Mouse (Mus musculus) left cerebral cortex, postnatal 25 days (tissue): Measurements from ENCODE around the gene Prdm8. TPM values are rescaled to one million over a fixed set of nuclear protein-coding genes. Genes with fewer than 3 reads are reported as not detected.
A peak's percentile ranks its signal among the peaks of the same experiment; 100 is the strongest.

Experiments
- DNase-seq, 2 experiments: peaks; one replicate each; pipeline ENCODE4 v3.0.0; 2022; ENCODE audit warnings: low spot score in 2 of 2, mixed read lengths in 1 of 2
- intact Hi-C: fragments of 180-260 bp; cut with DNase I; formaldehyde crosslinking; loops from one replicate; pipeline ENCODE4 v1.15.1; 2025
- total RNA-seq, 2 experiments: library from RNA; stranded (reverse); gene quantifications; 2 replicates each; pipeline ENCODE4 v1.2.3; 2021

Gene Prdm8
- total RNA-seq, 2 experiments from 2014 or later: 34.3 to 38.3 TPM

DNA sequence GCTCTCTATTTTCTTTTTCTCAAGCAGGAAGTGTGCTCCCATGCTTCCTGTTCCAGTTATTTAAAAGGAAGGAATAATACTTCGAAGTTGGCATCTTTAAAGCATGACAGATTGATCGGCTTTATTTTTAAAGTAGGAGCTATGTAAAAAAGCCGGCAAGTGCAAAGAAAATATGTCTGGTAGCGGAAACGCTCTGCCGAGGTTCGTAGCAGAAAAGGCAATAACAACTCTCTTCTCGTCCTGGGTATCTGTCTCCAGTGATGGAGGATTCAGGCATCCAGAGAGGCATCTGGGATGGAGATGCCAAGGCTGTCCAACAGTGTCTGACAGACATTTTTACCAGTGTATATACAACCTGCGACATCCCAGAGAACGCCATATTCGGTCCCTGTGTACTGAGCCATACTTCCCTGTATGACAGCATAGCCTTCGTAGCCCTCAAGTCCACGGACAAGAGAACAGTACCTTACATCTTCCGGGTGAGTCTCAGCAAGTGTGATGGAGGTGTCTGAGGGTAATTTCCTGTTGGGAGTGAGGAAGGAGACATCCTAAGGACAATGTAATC lies 16.1 kb downstream of the Prdm8 start:
- DNase-seq: peak in 1 of 2 experiments; percentile 38
- intact Hi-C loops: loop anchor here (10.0 kb wide), 4 partner anchors 248 to 908 kb away; no protein-coding TSS in a partner anchor

DNA sequence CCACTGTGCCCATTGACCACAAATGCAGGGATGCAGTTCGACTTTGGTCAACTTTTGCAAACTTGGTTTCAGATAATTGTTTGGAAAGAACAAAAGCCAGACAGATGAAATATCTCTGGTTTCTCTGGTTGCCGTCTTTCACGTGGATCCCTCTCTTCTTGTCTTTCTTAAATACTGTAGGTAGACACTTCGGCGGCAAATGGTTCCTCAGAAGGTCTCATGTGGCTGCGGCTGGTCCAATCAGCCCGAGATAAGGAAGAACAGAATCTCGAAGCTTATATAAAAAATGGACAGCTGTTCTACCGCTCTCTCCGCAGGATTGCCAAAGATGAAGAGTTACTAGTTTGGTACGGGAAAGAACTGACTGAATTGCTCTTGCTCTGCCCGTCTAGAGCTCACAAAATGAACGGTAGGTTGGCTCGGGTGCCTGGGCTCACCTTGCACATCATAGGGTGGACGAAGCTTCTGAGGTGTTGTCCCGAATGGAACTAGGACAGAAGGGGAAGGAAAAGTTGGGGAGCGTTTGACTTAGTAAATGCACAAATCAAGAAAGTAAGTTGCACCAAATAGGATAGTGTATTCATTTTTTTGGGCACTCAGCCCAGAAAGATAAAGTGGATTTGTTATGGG lies 17.4 kb downstream of the Prdm8 start:
- intact Hi-C loops: loop anchor here (2.0 to 10.0 kb wide), 5 partner anchors 250 to 910 kb away; no protein-coding TSS in a partner anchor
- DNase-seq: peak in 1 of 2 experiments; percentile 47

DNA sequence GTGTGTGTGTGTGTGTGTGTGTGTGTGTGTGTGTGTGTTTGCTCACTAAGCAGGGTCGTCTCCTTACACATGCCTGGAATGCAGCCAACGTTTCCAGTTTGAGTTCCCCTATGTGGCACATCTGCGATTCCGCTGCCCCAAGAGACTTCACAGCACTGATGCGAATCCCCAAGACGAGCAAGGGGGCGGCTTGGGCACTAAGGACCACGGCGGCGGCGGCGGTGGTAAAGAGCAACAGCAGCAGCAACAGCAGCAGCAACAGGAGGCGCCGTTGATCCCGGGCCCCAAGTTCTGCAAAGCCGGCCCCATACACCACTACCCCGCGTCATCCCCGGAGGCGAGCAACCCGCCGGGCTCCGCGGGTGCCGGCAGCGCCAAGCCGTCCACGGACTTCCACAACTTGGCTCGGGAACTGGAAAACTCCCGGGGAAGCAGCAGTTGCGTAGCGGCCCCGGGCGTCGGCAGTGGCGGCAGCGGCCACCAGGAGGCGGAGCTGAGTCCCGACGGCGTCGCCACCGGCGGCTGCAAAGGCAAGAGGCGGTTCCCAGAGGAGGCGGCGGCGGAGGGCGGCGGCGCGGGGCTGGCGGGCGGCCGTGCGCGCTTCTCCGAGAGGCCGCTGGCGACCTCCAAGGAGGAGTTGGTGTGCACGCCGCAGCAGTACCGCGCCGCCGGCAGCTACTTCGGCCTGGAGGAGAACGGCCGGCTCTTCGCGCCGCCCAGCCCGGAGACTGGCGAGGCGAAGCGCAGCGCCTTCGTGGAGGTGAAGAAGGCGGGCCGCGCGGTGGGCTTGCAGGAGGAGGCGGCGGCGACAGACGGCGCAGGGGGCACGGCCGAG lies 18.2 kb downstream of the Prdm8 start:
- intact Hi-C loops: loop anchor here (2.0 to 10.0 kb wide), 5 partner anchors 250 to 910 kb away; no protein-coding TSS in a partner anchor
- DNase-seq: peak; percentile 78 to 80

DNA sequence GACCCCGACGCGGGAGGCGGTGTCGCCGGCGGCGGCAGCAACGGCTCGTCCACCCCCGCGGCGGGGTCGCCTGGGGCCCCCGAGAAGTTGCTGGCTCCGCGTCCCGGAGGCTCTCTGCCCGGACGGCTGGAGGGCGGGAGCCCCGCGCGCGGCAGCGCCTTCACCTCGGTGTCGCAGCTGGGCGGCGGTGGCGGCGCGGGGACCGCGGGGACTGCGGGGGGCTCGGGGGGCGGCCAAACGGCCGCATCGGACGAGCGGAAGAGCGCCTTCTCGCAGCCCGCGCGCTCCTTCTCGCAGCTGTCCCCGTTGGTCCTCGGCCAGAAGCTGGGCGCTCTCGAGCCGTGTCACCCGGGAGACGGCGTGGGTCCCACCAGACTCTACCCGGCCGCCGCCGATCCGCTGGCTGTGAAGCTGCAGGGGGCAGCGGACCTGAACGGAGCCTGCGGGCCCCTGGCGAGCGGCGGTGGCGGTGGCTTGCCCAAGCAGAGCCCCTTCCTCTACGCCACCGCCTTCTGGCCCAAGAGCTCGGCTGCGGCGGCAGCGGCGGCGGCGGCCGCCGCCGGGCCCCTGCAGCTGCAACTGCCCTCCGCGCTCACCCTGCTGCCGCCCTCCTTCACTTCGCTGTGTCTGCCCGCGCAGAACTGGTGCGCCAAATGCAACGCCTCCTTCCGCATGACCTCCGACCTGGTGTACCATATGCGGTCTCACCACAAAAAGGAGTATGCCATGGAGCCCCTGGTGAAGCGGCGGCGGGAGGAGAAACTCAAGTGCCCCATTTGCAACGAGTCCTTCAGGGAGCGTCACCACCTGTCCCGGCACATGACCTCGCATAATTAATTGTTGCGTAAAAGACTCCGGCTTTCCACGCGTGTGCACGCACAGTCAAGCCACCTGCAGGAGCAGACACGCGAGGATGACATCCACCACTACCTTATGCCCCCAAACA lies 19.1 kb downstream of the Prdm8 start:
- no peak for DNase-seq
- intact Hi-C loops: loop anchor here (2.0 to 10.0 kb wide), 5 partner anchors 251 to 911 kb away; no protein-coding TSS in a partner anchor

DNA sequence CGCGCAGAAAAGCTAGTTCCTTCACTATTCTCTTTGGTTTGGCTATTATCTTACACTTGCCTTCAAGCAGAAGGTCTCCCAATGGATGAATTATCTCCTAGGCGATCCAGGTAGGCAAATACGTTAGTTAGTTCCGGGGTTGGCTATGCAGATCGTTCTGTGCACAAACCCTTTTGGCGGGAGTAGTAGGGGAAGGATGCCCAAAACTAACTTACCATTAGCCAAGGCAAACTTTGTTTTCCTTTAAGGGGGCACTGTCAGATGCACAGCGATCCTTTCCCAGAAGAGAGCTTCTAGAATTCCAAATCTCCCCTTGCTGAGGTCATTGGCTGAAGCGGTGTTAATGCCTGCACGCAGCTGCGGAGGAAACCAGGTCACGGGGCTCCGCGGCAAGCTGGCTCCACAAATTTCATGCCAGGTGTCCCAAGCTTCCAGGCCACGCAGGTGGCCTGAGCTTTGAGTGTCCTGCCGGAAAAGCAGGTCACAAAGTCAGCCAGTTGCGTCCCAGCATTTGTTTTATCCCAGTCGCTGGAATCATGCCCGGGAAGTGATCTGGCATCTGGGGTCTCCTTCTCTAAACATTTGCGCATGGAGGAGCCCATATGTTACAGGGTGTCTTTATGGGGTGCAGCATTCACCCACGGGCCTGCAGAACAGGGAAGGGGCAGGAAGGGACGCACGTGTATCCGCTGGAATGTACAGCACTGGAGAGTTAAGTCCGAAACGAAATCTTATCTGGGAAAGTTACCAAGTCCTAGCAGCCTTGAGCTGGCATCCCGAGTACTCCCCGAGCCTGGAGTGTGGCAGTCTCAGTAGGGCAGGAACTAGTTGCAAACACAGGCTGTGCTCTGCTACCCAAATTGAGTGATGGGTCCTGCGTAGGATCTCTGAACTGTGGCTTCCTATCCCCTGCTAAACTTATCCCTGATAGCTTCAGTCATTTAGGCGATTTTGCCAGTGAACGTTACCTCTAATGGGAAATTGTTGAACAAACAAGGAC lies 22.5 kb downstream of the Prdm8 start:
- DNase-seq: peak in 1 of 2 experiments; percentile 46
- intact Hi-C loops: loop anchor here (2.0 to 10.0 kb wide), 7 partner anchors 65 to 915 kb away; partner anchors contain the start of genes Cfap299 and Fgf5

DNA sequence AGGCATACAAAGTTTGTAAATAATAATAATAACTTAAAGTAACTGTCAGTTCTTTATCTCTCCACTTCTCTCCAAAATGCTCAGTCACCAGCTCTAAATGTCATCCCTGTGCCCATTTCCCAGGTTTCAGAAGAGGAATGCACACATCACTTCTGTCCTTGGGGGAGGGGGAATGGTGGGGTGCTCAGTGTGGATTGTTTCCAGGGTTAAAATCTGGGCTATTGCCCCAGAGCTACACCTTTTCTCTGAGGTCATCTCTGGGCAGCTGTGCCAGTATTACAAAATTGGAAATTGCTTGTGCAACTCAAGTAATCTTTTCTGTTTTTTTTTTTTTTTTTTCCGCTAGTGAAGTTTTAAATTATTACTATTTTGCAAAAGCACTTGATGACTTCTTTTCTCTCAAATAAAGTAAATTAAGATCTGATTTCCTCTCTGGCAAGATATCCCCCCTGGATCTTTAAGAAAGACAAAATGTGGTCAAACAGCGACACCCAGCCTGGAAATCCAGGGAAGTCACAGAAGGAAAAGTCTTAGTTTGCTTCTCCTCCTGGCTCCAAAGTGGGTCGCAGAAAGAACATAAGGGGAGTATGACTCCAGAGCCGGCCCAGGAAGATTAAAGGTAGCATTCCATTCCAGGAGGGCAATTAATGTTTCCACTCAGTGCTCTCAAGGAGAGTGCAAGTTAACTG lies 25.4 kb downstream of the Prdm8 start:
- no peak for DNase-seq
- intact Hi-C loops: loop anchor here (10.0 kb wide), 2 partner anchors 132 to 868 kb away; partner anchors contain the start of gene Cfap299

DNA sequence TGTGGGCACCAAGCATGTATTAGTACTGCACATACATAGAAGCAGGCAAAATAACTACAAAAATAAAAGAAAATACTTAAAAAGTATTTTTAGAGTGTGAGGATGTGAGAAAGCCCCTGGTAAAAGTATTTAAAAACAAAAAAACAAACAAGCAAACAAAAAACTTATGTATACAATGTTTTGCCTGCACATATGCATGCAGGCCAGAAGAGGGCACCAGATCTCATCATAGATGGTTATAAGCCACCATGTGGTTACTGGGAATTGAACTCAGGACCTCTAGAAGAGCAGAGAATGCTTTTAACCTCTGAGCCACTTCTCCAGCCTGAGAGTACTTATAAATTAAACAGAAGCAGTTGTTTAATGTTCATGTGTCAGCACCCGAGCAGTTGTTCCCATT lies 28.0 kb downstream of the Prdm8 start:
- DNase-seq: no peak
- intact Hi-C loops: loop anchor here (10.0 kb wide), 2 partner anchors 130 to 870 kb away; partner anchors contain the start of gene Cfap299

DNA sequence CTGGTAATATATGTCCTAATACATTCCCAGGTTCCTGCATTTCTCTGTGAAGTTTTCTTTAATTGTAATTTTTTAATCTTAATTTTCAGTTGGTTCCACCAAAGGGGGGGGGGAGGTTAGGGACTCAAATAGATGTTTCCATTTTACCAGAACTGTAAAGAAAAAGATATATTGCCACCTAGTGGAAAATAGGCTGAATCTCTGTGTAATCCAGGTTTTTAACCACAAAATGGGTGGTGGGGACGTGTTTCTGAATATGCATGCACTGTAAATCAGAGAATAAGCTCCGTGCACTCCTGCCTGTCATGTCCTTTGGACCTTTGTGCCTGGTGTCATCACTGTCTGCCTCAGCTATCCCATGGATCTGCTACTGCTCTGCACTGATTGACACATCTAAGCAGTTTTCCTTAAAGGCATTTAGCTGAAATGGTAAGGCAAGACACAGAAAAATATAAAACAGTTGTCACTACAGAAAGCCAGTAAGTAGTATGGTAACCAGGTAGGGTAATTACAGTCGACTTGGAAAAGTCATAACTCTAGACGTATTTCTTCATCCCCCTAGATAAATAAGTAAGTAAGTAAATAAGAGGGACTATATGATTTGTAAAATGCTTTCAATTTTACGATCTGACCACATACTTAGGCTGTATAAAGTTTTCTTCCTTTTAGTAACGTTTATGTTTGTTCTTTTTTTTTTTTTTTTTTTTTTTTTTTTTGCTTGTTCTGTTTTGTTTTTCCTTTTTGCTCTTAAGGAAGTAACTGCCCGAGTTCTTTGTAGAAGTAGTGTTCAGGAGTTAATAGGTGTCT lies 31.6 kb downstream of the Prdm8 start:
- intact Hi-C loops: loop anchor here (1.0 to 10.0 kb wide), 3 partner anchors 126 to 1072 kb away; partner anchors contain the start of gene Cfap299
- no peak for DNase-seq

DNA sequence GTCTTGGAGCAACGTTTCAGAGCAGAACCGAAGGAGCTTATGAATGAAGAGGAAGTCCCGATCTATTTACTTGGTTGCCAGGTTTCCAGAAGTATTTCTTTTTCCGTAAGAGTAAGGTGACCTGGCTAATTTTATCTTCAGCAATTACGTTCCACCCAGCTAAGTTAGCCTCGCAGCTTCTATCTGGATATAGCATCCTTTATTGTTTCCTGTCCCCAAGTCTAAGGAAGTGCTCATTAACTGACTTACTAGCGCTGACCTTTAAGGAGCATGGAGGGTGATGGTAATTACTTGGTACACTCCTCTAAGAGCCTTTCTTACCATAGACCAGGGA lies 32.2 kb downstream of the Prdm8 start:
- intact Hi-C loops: loop anchor here (10.0 kb wide), 2 partner anchors 126 to 874 kb away; partner anchors contain the start of gene Cfap299
- no peak for DNase-seq

DNA sequence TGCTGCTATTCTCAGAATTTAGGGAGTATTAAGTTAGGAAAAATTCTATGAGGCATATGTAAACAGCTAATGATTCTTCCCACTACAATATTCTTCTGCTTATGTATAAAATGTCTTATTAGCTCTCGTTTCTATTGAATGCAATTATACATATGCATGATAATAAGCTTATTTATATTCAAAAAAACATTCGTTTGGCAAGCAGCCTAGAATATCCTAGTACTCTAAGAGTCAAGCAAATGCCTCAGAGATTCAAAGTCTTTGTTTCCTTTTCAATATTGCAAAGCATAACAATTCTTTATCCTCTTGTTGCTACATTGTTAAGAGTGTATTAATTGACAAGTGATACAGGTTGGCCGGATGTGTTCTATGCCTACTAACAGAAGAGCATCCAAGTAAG lies 34.6 kb downstream of the Prdm8 start:
- DNase-seq: no peak
- intact Hi-C loops: no loop called here

DNA sequence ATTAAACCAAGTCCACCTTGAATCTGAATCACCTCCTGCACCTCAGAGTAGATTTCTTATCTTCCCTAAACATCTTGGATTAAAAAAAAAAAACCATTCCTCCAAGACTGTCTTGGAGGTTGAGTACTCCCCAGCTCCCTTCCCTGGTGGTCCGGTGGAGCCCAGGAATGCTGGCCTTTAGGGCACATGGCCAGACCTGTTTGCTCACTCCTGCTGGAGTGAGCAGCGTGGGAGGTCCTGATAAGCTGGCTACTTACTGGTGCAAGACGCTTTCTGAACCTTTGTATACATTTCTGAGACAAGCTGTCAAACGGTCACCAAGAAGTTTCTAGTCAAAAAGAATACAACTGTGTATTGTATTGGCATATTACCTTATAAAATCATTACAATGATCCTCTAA lies 36.0 kb downstream of the Prdm8 start:
- DNase-seq: no peak
- intact Hi-C loops: no loop called here

DNA sequence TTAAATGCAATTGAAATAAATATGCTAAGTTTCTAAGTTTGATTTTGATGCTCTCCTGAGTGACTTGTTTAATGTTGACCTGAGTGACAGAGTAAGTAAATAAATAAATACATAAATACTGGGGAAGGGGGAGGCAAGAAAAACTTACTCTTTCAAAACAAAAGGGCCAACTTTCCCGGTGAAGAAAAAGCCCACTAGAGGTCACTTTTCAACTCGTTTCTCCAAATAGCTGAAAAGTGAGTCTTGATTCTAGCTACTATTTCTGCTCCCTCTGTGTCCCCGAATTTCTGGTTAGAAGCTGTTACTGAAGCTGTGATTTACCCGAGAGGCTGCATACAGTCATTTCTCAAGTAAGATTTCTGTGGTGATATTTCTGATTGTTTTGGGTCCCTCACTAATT lies 45.5 kb downstream of the Prdm8 start:
- DNase-seq: no peak
- intact Hi-C loops: no loop called here

DNA sequence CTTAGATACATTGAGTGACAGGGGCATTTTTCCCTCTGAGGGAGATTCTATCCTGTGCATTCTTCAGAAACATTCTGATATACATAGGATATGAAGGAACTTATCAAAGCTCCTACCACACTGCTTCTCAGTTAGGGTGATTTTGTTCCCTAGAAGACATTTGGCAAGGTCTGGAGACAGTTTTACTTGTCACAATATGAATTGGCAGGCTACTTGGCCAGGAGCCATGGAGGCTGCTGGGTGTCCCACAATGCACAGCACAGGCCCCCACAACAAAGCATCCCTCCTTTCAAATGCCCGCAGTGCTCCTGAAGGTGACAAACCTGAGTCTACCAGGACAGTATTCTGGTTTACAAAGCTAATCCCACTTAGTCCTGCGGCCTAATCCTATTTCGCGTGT lies 55.0 kb downstream of the Prdm8 start:
- intact Hi-C loops: no loop called here
- no peak for DNase-seq

DNA sequence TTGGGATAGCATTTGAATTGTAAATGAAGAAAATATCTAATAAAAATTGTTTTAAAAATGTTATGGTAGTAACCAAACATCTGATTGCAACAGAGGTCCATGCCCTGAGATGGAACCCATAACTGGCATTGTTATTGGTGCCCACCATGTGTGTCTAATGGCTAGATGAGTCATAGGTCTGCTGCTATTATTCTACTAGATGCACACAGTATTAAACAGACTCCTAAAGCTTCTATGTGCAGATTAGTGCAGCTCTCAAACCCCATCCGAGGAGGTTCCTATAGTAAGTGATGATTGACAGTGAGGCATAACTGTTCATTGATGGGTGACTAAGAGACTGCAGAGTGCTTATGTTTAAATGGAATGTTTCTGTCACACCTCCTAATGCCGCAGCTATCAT lies 59.7 kb downstream of the Prdm8 start:
- intact Hi-C loops: no loop called here
- DNase-seq: no peak

DNA sequence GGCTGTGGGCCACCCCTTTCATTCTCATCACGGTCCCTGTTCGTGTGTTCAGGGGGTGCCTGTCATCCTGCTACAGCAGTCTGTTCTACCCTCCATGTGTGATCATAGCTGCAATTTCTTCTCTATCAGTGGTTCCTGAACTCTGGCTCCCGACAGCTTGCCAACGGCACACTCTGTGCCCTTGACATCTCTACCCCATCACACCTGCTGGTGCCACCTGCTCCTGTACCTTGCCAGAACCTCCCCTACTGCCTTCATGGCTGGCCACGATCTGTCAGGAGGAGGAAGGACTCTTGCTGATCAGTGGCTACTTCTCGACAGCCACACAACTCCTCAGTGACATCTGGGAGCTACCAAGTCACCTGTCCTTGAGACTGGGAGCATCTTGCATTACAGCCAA lies 62.5 kb downstream of the Prdm8 start:
- intact Hi-C loops: no loop called here

DNA sequence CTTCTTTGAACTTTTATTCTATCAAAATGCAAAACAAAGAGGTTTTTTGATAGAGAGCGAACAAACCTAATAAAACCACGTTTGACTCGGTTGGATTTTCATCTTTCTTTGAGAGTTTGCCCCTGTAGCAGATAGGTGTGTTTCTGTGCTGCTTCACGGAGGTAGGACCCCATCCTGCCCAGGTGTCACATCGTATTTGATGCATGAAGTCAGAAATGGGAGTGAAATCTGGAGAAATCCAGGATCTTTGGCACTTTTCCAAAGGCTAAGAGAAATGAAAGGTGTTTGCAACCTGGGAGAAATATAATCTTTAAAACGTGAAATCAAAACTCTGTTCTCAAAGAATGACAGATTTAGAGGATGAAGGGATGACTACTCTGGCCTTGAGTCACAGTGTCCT lies 71.5 kb downstream of the Prdm8 start:
- intact Hi-C loops: no loop called here
- no peak for DNase-seq

More for the DNA sequence above, 62.5 kb downstream of the Prdm8 start:
- DNase-seq: no peak
